Mouse (Mus musculus) ES-E14 (cell line): ENCODE measurements around the gene Lin52. TPM values are rescaled to one million over a fixed set of nuclear protein-coding genes. Genes with fewer than 3 reads are reported as not detected.
A peak's percentile ranks its signal among the peaks of the same experiment; 100 is the strongest.

Experiments
- DNase-seq: peaks from one replicate; pipeline ENCODE4 v3.0.0-alpha.2; 2013; ENCODE audit warnings: low read depth, low spot score
- H3K27ac ChIP-seq: 2 replicates; pipeline ENCODE4 v1.5.1; 2012; ENCODE audit warnings: low read depth, mild to moderate bottlenecking, low read length, moderate library complexity, mixed read lengths; ENCODE audit not compliant: poor library complexity, insufficient read depth, severe bottlenecking
- H3K36me3 ChIP-seq: 2 replicates; pipeline ENCODE4 v1.6.1; 2012; ENCODE audit warnings: mild to moderate bottlenecking, low read length, moderate library complexity, mixed read lengths; ENCODE audit not compliant: control insufficient read depth, poor library complexity, insufficient read depth, severe bottlenecking
- H3K4me1 ChIP-seq, 2 experiments: fragments of 150-350 bp in 1 of 2; sonication (generic) in 1 of 2; 2 replicates each; pipeline ENCODE4 v1.6.1; 2012; ENCODE audit warnings: low read length in 2 of 2, mild to moderate bottlenecking in 1 of 2, mixed read lengths in 1 of 2; ENCODE audit not compliant: control insufficient read depth in 2 of 2, insufficient read depth in 2 of 2, poor library complexity in 1 of 2
- H3K4me3 ChIP-seq, 2 experiments: fragments of 150-350 bp in 1 of 2; sonication (generic) in 1 of 2; 2 replicates each; pipeline ENCODE4 v1.5.1; 2012; ENCODE audit warnings: low read length in 2 of 2, low read depth in 1 of 2, mild to moderate bottlenecking in 1 of 2, mixed read lengths in 1 of 2; ENCODE audit not compliant: insufficient read depth in 1 of 2, poor library complexity in 1 of 2, severe bottlenecking in 1 of 2
- H3K9ac ChIP-seq: 2 replicates; pipeline ENCODE4 v1.6.1; 2012; ENCODE audit warnings: low read depth, mild to moderate bottlenecking, low read length, mixed read lengths; ENCODE audit not compliant: poor library complexity, insufficient read depth, severe bottlenecking
- H3K9me3 ChIP-seq: fragments of 150-350 bp; sonication (generic); 2 replicates; pipeline ENCODE4 v1.6.1; 2012; ENCODE audit warnings: low read depth, mild to moderate bottlenecking, low read length; ENCODE audit not compliant: control insufficient read depth, insufficient read depth
- CHD2 ChIP-seq: IDR thresholded peaks from 2 replicates; pipeline ENCODE4 v1.6.1; 2014; ENCODE audit warnings: mild to moderate bottlenecking, low read depth, low read length, inconsistent platforms
- HCFC1 ChIP-seq: IDR thresholded peaks from 2 replicates; pipeline ENCODE4 v1.6.1; 2012; ENCODE audit warnings: low read length, inconsistent platforms, borderline replicate concordance; ENCODE audit not compliant: insufficient read depth
- MAFK ChIP-seq: IDR thresholded peaks from 2 replicates; pipeline ENCODE4 v1.6.1; 2014; ENCODE audit warnings: mild to moderate bottlenecking, low read depth, low read length, inconsistent platforms; ENCODE audit not compliant: insufficient read depth
- ZC3H11A ChIP-seq: IDR thresholded peaks from 2 replicates; pipeline ENCODE4 v1.6.1; 2012; ENCODE audit warnings: low read depth, mild to moderate bottlenecking, inconsistent platforms, low read length, borderline replicate concordance
- ZNF384 ChIP-seq: IDR thresholded peaks from 2 replicates; pipeline ENCODE4 v1.6.1; 2012; ENCODE audit warnings: low read depth, low read length, inconsistent platforms
- in situ Hi-C, 2 experiments: fragments of 600-800 bp; cut with MboI; formaldehyde crosslinking; loops; one replicate each; pipeline ENCODE4 v1.15.1; 2025; ENCODE audit warnings: low sequenced_read_pairs in 2 of 2, inconsistent platforms in 1 of 2; ENCODE audit not compliant: unreplicated experiment in 2 of 2
- total RNA-seq: library from RNA; depleted of rRNA; stranded (reverse); fragments of 300-350 nt; gene quantifications from 2 replicates; pipeline ENCODE4 v1.2.3, GENCODE M21; 2012

The Lin52 gene
- total RNA-seq, 1 experiment = 10.5 TPM

- Histone ChIP-seq H3K27ac (no peak overlapping the region), H3K9ac (no peak overlapping the region), H3K4me3 (peak overlapping the region; percentile 29 to 39), H3K4me1 (peaks cover 3 to 5% of the 10 kb centered on the region in 2 experiments; a peak in 2 of 4 replicates), H3K36me3 (no peaks in the 10 kb centered on the region), H3K9me3 (no peaks in the 10 kb centered on the region)
- TF ChIP-seq CHD2 (no peak), ZNF384 (0 out of 2 replicates have a peak, but pooled peaks have one; percentile 11)
- in situ Hi-C loops = no loop called here
- no peak for DNase-seq
These were observed 120.5 kb downstream of the Lin52 start for GRCm38 (mm10) chr12:84571466-84572340.

- H3K9ac ChIP-seq = no peak overlapping the region
- H3K4me1 ChIP-seq = peaks cover 3 to 5% of the 10 kb centered on the region in 2 experiments; a peak in 2 of 4 replicates
- no peak overlapping the region for H3K4me3 ChIP-seq
- DNase-seq = no peak
- H3K9me3 ChIP-seq = no peaks in the 10 kb centered on the region
- H3K27ac ChIP-seq = no peak overlapping the region
- TF ChIP-seq CHD2 = no peak
- TF ChIP-seq ZC3H11A = no peak
- no peak for TF ChIP-seq HCFC1
- no peak for TF ChIP-seq ZNF384
- no peak for TF ChIP-seq MAFK
- in situ Hi-C loops = no loop called here
- no peaks in the 10 kb centered on the region for H3K36me3 ChIP-seq
These were observed 121.1 kb downstream of the Lin52 start for GRCm38 (mm10) chr12:84572341-84572720.

- TF ChIP-seq ZNF384 (no peak), ZC3H11A (no peak), CHD2 (no peak), MAFK (no peak), HCFC1 (no peak)
- Histone ChIP-seq H3K36me3 (no peaks in the 10 kb centered on the region), H3K9me3 (no peaks in the 10 kb centered on the region), H3K4me1 (peaks cover 3 to 6% of the 10 kb centered on the region in 2 experiments; a peak in 2 of 4 replicates), H3K9ac (no peak overlapping the region), H3K27ac (no peak overlapping the region), H3K4me3 (no peak overlapping the region)
- in situ Hi-C loops = no loop called here
- DNase-seq = no peak
These were observed 121.9 kb downstream of the Lin52 start for GRCm38 (mm10) chr12:84573094-84573493.

- no peak for DNase-seq
These were observed 126.7 kb downstream of the Lin52 start for GRCm38 (mm10) chr12:84577768-84578439.

More at GRCm38 (mm10) chr12:84577768-84578439, 126.7 kb downstream of the Lin52 start:
- Histone ChIP-seq H3K9ac (no peak overlapping the region), H3K36me3 (no peaks in the 10 kb centered on the region), H3K9me3 (no peaks in the 10 kb centered on the region), H3K4me3 (no peak overlapping the region), H3K27ac (no peak overlapping the region), H3K4me1 (peaks cover 0 to 4% of the 10 kb centered on the region in 2 experiments; a peak in 1 of 4 replicates)
- in situ Hi-C loops = no loop called here
- TF ChIP-seq ZC3H11A = no peak
- no peak for TF ChIP-seq CHD2
- no peak for TF ChIP-seq ZNF384
- no peak for TF ChIP-seq MAFK
- TF ChIP-seq HCFC1 = no peak
